Mouse (Mus musculus) embryo, embryonic 11 days (tissue): ENCODE measurements around the gene Cand2.

Experiments used
- DNase-seq: peaks from one replicate; pipeline ENCODE4 v3.0.0-alpha.2; 2015

The Cand2 gene

GRCm38 (mm10) chr6:115774501-115774921 lies at the start of gene Cand2:
TSS of gene Cand2 (plus strand) at chr6:115774538.
- peak; percentile 92 for DNase-seq

DNA sequence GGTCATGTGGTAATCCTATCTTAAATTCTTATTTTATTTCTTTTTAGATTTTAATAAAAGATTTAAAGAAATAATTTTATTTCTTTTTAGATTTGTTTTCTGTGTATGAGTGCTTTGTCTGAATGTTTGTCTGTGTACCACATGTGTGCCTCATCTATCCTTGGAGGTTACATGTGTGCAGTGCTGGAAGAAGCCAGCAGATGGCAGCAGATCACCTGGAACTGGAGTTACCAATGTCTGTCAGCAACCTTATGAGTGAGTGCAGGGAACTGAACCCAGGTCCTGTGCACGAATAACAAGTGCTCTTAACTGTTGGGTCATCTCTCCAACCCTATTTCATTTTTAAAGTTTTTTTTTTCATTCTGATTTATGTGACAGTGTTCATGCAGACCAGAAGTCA lies 47.2 kb upstream of the Cand2 start:
- peak; percentile 60 for DNase-seq

DNA sequence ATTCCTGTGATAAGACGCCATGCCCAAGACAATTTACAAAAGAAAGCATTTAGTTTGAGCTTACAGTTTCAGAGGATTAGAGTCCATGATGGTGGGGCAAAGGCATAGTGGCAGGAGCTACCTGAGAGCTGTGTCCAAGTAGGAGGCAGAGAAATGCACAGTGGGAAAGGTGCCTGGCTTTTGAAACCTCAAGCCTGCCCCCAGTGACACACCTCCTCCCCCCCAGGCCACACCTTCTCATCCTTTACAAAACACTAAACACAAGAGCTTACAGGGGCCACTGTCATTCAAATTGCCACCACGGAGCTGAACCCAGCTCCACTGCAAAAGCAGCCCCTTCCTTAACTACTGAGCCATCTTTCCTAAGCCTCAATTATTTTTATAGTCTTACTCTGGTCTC lies 46.8 kb upstream of the Cand2 start:
- no peak for DNase-seq

DNA sequence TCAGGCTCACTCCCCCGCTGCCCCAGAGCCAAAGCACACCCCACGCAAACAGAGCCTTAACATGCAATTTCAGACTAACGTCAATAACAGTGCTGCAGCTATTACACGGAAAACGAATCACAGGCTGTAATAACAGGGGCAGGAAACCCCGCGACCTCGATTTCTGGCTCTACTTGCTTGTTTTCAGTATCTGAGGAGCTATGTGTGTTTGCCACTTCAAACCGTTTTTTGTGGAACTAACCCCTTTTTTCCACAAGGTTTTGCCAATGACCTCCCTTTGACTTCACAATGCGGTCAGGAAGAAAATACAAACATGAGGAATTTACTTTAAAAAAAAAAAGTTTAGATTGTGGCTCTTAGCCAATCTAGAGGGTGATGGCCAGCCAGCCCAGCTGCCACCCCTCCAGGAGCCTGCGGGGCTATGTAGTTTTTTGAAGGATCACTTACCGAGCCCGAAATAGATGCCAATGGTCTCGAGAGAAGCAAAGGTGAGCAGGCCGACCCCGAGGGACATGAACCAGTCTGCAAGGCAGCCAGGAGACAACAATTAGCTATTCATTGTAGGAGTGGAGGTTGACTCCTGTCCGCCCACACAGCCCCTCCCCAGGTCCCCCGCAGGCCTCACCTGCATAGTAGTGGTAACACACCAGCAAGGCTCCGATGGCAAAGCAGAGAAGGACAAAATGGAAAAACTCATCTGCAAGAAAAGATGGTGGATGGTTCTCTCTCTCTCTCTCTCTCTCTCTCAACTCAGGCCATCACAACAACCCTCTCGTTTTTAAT lies 43.6 kb upstream of the Cand2 start:
- DNase-seq, result no peak

DNA sequence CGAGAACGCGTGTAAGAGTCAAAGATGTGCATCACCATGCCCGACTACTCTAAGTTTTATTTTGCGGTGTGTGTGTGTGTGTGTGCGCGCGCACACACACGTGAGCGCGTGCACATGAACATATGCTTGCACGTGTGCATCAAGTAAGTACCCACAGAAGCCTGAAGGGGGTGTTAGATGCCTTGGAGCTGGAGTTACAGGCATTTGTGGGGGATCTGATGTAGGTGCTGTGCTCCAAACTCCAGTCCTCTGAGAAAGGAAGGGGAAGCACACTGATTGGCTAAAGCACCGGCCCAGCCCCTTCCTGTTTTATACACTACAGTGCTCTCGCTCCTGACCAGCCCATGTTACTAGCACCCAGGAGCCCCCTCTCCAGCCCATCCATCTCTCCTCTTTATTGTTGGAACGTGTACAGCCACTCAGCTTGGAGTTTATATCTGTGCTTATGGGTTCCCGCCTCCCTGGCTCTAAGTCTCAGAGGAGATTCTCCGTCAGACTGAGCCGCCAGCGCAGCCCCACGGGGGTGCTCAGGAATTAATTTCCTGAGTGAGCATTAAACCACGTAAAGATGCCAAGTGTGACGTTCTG lies 41.9 kb upstream of the Cand2 start:
- no peak for DNase-seq

- peak; percentile 40 for DNase-seq
Measured at GRCm38 (mm10) chr6:115734909-115735308, 39.4 kb upstream of the Cand2 start.

- DNase-seq, result no peak
Measured at GRCm38 (mm10) chr6:115739056-115739455, 35.3 kb upstream of the Cand2 start.

- DNase-seq, result no peak
Measured at GRCm38 (mm10) chr6:115743569-115743968, 30.8 kb upstream of the Cand2 start.

- no peak for DNase-seq
Measured at GRCm38 (mm10) chr6:115746326-115746725, 28.0 kb upstream of the Cand2 start.

DNA sequence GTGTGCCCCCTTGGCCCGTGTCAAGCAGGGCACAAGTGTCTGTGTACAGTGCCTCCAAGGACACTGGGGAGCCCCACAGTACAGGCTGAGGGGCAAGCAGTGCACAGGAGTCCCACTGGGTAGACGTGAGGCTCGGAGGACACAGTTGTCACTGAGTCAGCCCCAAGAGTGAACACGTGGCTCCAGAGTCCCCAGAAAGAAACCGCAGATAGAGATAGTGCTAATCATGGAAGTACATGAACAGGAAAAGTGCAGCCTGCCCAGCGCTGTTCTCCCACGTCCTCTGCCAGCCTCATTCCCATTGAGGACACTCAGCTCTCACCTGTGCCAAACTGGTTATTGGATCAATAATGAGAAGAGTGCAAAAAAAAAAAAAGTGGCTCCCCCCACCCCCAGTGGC lies 18.8 kb upstream of the Cand2 start:
- DNase-seq, result no peak

GRCm38 (mm10) chr6:115758981-115759435 lies 15.3 kb upstream of the Cand2 start:
- no peak for DNase-seq

DNA sequence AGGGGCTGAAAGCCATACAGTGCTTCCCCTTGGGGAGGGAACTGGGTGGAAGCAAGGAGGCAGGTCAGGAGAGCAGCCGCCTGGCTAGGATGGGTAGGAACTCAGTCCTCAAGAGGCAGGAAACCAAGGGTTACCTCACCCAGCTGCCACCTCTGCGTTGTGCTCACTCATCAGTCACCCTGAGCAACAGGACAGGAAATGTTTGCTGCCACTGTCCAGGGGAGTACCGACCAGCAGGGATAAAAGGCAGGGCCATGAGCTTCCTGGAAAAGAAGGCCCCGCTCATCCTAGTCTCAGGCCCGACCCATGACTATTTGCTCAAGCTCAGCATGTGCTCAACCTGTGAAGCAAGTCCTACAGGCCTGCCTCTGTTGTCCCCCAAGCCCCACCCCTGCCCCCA lies 14.9 kb upstream of the Cand2 start:
- DNase-seq, result peak; percentile 12

- DNase-seq, result no peak
Measured at GRCm38 (mm10) chr6:115760137-115760536, 14.2 kb upstream of the Cand2 start.

DNA sequence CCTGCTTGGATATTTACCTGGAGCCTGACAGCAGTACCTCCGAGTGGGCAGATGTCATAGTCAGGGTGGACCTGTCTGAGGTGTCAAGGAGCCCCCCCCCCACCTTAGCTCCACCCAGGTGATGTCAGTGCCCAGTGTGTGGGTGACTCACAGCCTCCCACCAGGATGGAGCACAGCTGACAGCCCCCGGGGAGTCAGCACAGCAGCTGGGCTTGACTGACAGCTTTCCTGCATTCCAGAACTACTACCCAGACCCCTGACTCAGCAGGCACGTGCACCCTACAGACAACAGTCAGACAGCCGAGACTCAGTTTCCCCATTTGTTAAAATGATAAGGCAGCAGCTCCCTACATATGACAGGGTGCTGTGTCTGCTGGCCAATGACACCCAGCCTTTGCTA lies 13.4 kb upstream of the Cand2 start:
- no peak for DNase-seq

DNA sequence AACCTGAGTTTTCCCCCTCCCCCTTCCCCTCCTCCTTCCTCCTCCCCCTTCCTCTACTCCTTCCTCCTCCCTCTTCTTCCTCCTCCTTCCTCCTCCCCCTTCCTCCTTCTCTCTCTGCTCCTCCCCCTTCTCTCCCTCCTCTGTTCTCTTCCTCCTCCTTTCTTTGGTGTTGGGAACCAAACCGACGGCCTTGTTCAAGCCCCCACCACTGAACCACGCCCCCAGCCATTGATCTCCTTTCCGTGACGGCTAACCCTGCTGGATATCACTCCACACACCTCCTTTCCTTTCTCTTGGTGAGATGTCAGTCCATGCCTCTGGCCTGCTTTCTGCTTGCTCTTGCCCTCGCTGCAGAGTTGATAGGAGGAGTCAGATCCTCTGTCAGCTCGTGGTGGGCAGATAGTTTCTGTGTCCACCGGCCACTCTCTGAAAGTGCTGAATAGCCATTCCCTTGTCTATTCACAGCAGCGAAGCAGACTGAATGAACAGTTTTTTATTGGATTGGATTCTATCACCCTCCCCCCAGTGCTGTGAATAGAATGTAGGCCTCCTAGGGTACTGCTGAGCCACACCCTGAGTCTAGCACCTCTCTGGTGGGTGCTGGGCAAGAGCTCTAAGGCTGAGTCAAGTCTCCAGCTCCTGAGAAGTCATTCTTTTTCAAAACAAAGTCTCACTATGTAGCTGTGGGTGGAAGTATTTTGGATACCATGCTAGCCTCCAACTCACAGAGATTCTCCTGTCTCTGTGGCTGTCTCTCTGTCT lies 12.2 kb upstream of the Cand2 start, which contains the start of gene Tmem40:
Gene Tmem40 (minus strand): TSS at position 416 of the 762 bp plus-strand sequence.
- peak; percentile 77 for DNase-seq

- peak; percentile 90 for DNase-seq
Measured at GRCm38 (mm10) chr6:115764179-115764578, 10.2 kb upstream of the Cand2 start.

DNA sequence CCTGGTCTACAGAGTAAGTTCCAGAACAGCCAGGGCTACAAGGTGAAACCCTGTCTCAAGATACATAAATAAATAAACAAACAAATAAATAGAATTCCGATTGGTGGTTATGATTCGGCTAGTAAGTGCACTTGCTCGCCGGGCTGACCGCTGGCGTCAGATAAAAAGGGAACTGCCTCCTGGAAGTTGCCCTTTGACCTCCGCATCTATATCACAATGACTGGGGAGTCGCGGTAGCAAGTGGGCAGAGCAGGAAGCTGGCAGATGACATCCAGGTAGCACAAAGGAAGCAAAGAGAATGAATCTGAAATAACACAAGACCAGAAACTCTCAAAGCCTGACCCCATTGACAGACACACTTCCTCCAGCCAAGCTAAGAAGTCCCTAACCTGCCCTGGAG lies 7.0 kb upstream of the Cand2 start:
- peak; percentile 33 for DNase-seq

DNA sequence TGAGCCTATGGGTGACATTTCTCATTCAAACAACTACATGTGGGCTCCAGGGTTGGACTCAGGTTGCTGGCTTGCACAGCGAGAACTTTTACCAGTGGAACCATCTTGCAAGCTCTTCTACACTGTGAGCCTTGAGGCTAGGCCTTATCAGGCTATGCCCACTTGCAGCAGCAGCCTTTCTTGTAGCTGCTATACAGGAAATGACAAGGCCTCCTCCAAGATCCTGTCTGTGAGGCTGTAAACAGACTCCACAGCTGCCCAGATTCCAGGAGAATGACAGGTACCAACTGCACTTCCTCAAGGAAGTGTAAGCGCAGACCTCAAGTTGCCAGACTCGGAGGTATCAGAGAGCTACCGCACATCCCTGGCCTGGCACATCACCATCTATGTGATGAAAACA lies 6.1 kb upstream of the Cand2 start:
- DNase-seq, result no peak

GRCm38 (mm10) chr6:115770059-115770670 lies 4.2 kb upstream of the Cand2 start:
- no peak for DNase-seq

DNA sequence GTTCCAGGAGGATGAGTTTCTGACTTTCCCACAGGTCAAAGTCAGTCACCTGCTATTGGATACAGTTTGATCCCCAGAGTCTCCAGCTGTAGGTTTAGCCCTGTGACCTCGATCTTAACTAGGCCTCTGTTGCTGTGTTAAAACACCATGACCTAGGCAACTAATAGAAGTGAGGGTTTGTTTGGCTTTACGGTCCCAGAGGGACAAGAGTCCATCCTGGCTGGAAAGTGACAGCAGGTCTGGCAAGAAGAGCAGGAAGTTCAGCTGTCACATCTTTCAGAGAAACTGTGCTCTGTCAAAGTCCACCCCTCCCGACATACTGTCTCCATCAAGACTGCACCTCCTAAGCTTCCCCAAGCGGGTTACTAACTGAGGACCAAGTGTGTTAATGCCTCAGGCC lies 3.5 kb upstream of the Cand2 start:
- DNase-seq, result no peak

DNA sequence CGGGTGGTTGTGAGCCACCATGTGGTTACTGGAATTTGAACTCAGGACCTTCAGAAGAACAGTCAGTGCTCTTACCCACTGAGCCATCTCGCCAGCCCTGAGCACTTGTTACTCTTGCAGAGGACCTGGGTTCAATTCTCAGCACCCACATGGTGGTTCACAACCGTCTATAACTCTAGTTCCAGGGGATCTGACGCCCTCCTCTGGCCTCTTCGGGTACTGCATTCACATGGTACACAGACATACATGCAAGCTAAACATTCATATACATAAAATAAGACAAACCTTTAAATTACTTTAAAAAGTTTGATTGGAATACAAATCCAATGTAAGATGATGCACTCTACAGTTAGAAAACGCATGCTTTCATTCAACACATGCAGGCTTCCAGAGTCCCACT lies 2.1 kb upstream of the Cand2 start:
- no peak for DNase-seq

DNA sequence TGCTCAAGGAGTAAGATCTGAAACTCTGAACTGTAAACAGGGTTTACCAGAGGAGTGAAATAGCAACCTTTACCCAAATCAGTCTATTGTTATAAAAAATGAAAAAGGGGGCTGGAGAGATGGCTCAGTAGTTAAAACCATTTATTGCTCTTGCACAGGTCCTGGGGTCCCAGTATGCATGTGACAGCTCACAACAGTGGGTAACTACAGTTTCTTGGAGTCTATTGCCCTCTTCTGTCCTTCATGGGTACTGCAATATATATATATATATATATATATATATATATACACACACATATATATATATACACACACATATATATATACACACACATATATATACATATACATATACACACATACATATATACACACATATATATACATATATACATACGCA lies 1.7 kb upstream of the Cand2 start:
- no peak for DNase-seq

GRCm38 (mm10) chr6:115773966-115774413 lies 348 bp upstream of the Cand2 start:
- DNase-seq, result peak; percentile 88
